Mouse (Mus musculus) olfactory bulb, adult 2 months (tissue): ENCODE measurements around the gene Rin3.

Experiments
- CTCF ChIP-seq: fragments of 200-500 bp; IDR thresholded peaks from 2 replicates; pipeline ENCODE4 v1.5.1; 2012; ENCODE audit warnings: low read depth, mild to moderate bottlenecking, low read length, moderate library complexity; ENCODE audit not compliant: insufficient read depth
- POLR2A ChIP-seq: fragments of 200-500 bp; IDR thresholded peaks from 2 replicates; pipeline ENCODE4 v1.6.1; 2012; ENCODE audit warnings: mild to moderate bottlenecking, low read depth, low read length, moderate library complexity; ENCODE audit not compliant: insufficient read depth

DNA sequence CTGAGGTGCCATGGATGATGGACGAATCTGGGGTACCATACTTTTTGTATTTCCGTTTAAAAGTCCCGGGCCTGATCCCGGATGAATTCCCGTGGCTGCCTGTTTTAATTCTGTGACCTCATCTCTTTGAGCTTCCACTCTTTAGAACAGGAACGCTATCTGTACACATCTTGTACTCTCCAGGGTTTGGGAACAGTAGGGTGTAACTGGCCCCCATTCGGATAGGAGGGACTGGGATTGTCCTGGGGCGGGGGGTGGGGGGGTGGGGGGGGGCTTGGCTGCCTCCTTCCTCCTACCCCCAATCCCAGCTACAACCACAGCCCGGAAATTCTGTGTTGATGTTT, 1.4 kb downstream of the Rin3 start:
- TF ChIP-seq POLR2A (no peak), CTCF (no peak)
